Mouse (Mus musculus) left cerebral cortex, postnatal 14 days (tissue): ENCODE results near the gene Dchs1. TPM values are rescaled to one million over a fixed set of nuclear protein-coding genes. Genes with fewer than 3 reads are reported as not detected.
"Not testable (repeated sequence)": the region's sequence is repeated elsewhere in the genome, so short reads cannot be mapped to it uniquely, and the experiment has no call there.

Experiments used
- DNase-seq, 2 experiments: peaks; one replicate each; pipeline ENCODE4 v3.0.0; 2021 to 2022; ENCODE audit warnings: low spot score in 2 of 2, mixed read lengths in 1 of 2
- intact Hi-C: fragments of 180-260 bp; cut with DNase I; formaldehyde crosslinking; loops from one replicate; pipeline ENCODE4 v1.15.1; 2025
- total RNA-seq, 2 experiments: library from RNA; stranded (reverse); gene quantifications; 2 replicates each; pipeline ENCODE4 v1.2.3; 2021

Dchs1 gene
- total RNA-seq, 2 experiments from 2014 or later, result 16.4 to 18.7 TPM

- intact Hi-C loops, result loop anchor here (5.0 kb wide), 1 partner anchor 114 kb away; no protein-coding TSS in a partner anchor
- DNase-seq, result peak; percentile 94 to 98
These were observed 35.7 kb downstream of the Dchs1 start, which contains the start of gene Tpp1 for GRCm38 (mm10) chr7:105751491-105752433. TSS of gene Tpp1 (minus strand) at chr7:105752235.

GRCm38 (mm10) chr7:105747776-105748175, 39.7 kb downstream of the Dchs1 start:
- intact Hi-C loops, result no loop called here

GRCm38 (mm10) chr7:105743926-105744590, 43.4 kb downstream of the Dchs1 start, which contains the start of gene Taf10:
TSS of gene Taf10 (minus strand) at chr7:105744361.
- intact Hi-C loops, result no loop called here
- peak; percentile 84 to 87 for DNase-seq

More at GRCm38 (mm10) chr7:105747776-105748175, 39.7 kb downstream of the Dchs1 start:
- no peak for DNase-seq

GRCm38 (mm10) chr7:105743246-105743925, 44.1 kb downstream of the Dchs1 start:
- intact Hi-C loops, DNase-seq: not testable (repeated sequence)

GRCm38 (mm10) chr7:105742539-105743215, 44.8 kb downstream of the Dchs1 start:
- intact Hi-C loops, result not testable (repeated sequence)

GRCm38 (mm10) chr7:105741978-105742377, 45.5 kb downstream of the Dchs1 start:
- no peak for DNase-seq
- intact Hi-C loops, result no loop called here

More at GRCm38 (mm10) chr7:105742539-105743215, 44.8 kb downstream of the Dchs1 start:
- DNase-seq, result not testable (repeated sequence)

GRCm38 (mm10) chr7:105740851-105741250, 46.6 kb downstream of the Dchs1 start:
- no peak for DNase-seq
- intact Hi-C loops, result no loop called here

- intact Hi-C loops, result no loop called here
These were observed 47.2 kb downstream of the Dchs1 start for GRCm38 (mm10) chr7:105740089-105740795.

GRCm38 (mm10) chr7:105738948-105739347, 48.5 kb downstream of the Dchs1 start:
- intact Hi-C loops, result loop anchor here (10.0 kb wide), 2 partner anchors 94 to 184 kb away; partner anchors contain the start of genes Arfip2, Gm45799, Smpd1 and Timm10b

More at GRCm38 (mm10) chr7:105740089-105740795, 47.2 kb downstream of the Dchs1 start:
- no peak for DNase-seq

GRCm38 (mm10) chr7:105738286-105738685, 49.2 kb downstream of the Dchs1 start:
- no peak for DNase-seq
- intact Hi-C loops, result loop anchor here (10.0 kb wide), 2 partner anchors 93 to 183 kb away; partner anchors contain the start of genes Arfip2, Gm45799, Smpd1 and Timm10b

More at GRCm38 (mm10) chr7:105738948-105739347, 48.5 kb downstream of the Dchs1 start:
- no peak for DNase-seq

- intact Hi-C loops, result loop anchor here (2.0 to 10.0 kb wide), 3 partner anchors 73 to 183 kb away; partner anchors contain the start of genes Arfip2, Gm45799, Mrpl17 and Smpd1
- no peak for DNase-seq
These were observed 49.8 kb downstream of the Dchs1 start for GRCm38 (mm10) chr7:105737648-105738047.

GRCm38 (mm10) chr7:105736911-105737521, 50.4 kb downstream of the Dchs1 start, which contains the start of gene Rrp8:
TSS of gene Rrp8 (minus strand) at chr7:105737385.
- intact Hi-C loops, result loop anchor here (2.0 to 10.0 kb wide), 3 partner anchors 74 to 182 kb away; partner anchors contain the start of genes Arfip2, Gm45799, Mrpl17 and Smpd1
- DNase-seq, result no peak

- intact Hi-C loops, result loop anchor here (2.0 to 10.0 kb wide), 3 partner anchors 74 to 182 kb away; partner anchors contain the start of genes Arfip2, Gm45799, Mrpl17 and Smpd1
- peak; percentile 91 to 93 for DNase-seq
These were observed 51.1 kb downstream of the Dchs1 start, which contains the start of gene Ilk for GRCm38 (mm10) chr7:105736264-105736901. TSS of gene Ilk (plus strand) at chr7:105736592.

GRCm38 (mm10) chr7:105735464-105735863, 52.0 kb downstream of the Dchs1 start:
- DNase-seq, result not testable (repeated sequence)
- intact Hi-C loops, result loop anchor here (10.0 kb wide), 2 partner anchors 91 to 181 kb away; partner anchors contain the start of genes Arfip2, Gm45799, Smpd1 and Timm10b

- no peak for DNase-seq
- intact Hi-C loops, result loop anchor here (10.0 kb wide), 2 partner anchors 90 to 180 kb away; partner anchors contain the start of genes Arfip2, Gm45799, Smpd1 and Timm10b
These were observed 52.6 kb downstream of the Dchs1 start for GRCm38 (mm10) chr7:105734826-105735225.

- DNase-seq, result no peak
- intact Hi-C loops, result loop anchor here (10.0 kb wide), 2 partner anchors 89 to 179 kb away; partner anchors contain the start of genes Arfip2, Gm45799, Smpd1 and Timm10b
These were observed 53.6 kb downstream of the Dchs1 start for GRCm38 (mm10) chr7:105733836-105734235.
